Mouse (Mus musculus) myocyte (in vitro differentiated cells): ENCODE data around the gene Ankrd6.

Experiments used
- CEBPB ChIP-seq: IDR thresholded peaks from 2 replicates; pipeline ENCODE4 v1.6.1; 2011; ENCODE audit warnings: mild to moderate bottlenecking, moderate library complexity; ENCODE audit not compliant: poor library complexity, insufficient read depth, severe bottlenecking
- E2F4 ChIP-seq: IDR thresholded peaks from one replicate; pipeline ENCODE4 v1.6.1; 2011; ENCODE audit warnings: mild to moderate bottlenecking, control low read depth, moderate library complexity; ENCODE audit not compliant: insufficient read depth
- MYOD1 ChIP-seq, 3 experiments: IDR thresholded peaks; one replicate each; pipeline ENCODE4 v1.6.1; 2011; ENCODE audit warnings: control low read depth in 2 of 3, low read depth in 2 of 3, mild to moderate bottlenecking in 2 of 3, moderate library complexity in 1 of 3; ENCODE audit not compliant: insufficient read length in 2 of 3, control insufficient read depth in 1 of 3
- POLR2A ChIP-seq: IDR thresholded peaks from one replicate; pipeline ENCODE4 v1.6.1; 2011; ENCODE audit warnings: low read depth, mild to moderate bottlenecking, control low read depth, moderate library complexity; ENCODE audit not compliant: insufficient read length
- TCF12 ChIP-seq: IDR thresholded peaks from one replicate; pipeline ENCODE4 v1.6.1; 2011; ENCODE audit warnings: mild to moderate bottlenecking, control low read depth; ENCODE audit not compliant: poor library complexity, insufficient read depth, severe bottlenecking
- TCF3 ChIP-seq: IDR thresholded peaks from one replicate; pipeline ENCODE4 v1.6.1; 2011; ENCODE audit warnings: low read depth, control low read depth; ENCODE audit not compliant: insufficient read length
- USF1 ChIP-seq: IDR thresholded peaks from one replicate; pipeline ENCODE4 v1.6.1; 2011; ENCODE audit warnings: low read depth, mild to moderate bottlenecking, control low read depth, moderate library complexity

GRCm38 (mm10) chr4:32863447-32864130 lies 87.1 kb downstream of the Ankrd6 start:
- no peak for TF ChIP-seq E2F4
- TF ChIP-seq USF1: no peak
- TF ChIP-seq POLR2A: no peak
- TF ChIP-seq MYOD1 (IDR thresholded peaks at IDR 0.05; ENCODE audit: control insufficient read depth in 1 of 3, insufficient read length in 2 of 3, low read depth in 2 of 3): no peak
- TF ChIP-seq TCF3: no peak
- TF ChIP-seq CEBPB: no peak
- no peak for TF ChIP-seq TCF12
